Mouse (Mus musculus): ENCODE measurements at regions not wholly inside any gene's neighbourhood (a gene's known extent, or its start where the extent isn't known, plus 50 kb on each side); places are given as distances from the start of the nearest gene placed in this dataset.

GRCm38 (mm10) chr10:117534992-117535719, 94.1 kb upstream of the Cpm start:
- no peak for TF ChIP-seq CTCF (IDR thresholded peaks at IDR 0.05; ENCODE audit: low read depth)
- TF ChIP-seq EP300 (optimal IDR thresholded peaks at IDR 0.05) = no peak
